Mouse (Mus musculus) liver, postnatal 0 days (tissue): Measurements from ENCODE around the gene Hcfc2. TPM values are rescaled to one million over a fixed set of nuclear protein-coding genes. Genes with fewer than 3 reads are reported as not detected.

Experiments
- ATAC-seq: fragments of 200-750 bp; cut with Nextera tagmentation; 2 replicates; pipeline ENCODE4 v1.8.0; 2017; ENCODE audit warnings: mild to moderate bottlenecking, moderate library complexity
- DNase-seq: peaks from one replicate; pipeline ENCODE4 v3.0.0-alpha.2; 2016
- H3K27ac ChIP-seq: fragments of 300-500 bp; sonication (generic); 2 replicates; pipeline ENCODE4 v1.5.1; 2014; ENCODE audit warnings: antibody characterized with exemption, moderate library complexity, mild to moderate bottlenecking, low read depth
- H3K27me3 ChIP-seq: fragments of 300-500 bp; sonication (generic); 2 replicates; pipeline ENCODE4 v1.6.1; 2014; ENCODE audit warnings: low read length, control low read depth, mixed read lengths; ENCODE audit not compliant: insufficient read depth
- H3K36me3 ChIP-seq: fragments of 300-500 bp; sonication (generic); replicated peaks from 2 replicates; pipeline ENCODE4 v1.6.1; 2014; ENCODE audit warnings: mild to moderate bottlenecking, control low read depth, low read length, moderate library complexity, mixed read lengths; ENCODE audit not compliant: insufficient read depth
- H3K4me1 ChIP-seq: fragments of 300-500 bp; sonication (generic); 2 replicates; pipeline ENCODE4 v1.6.1; 2014; ENCODE audit warnings: antibody characterized with exemption, mild to moderate bottlenecking, control low read depth; ENCODE audit not compliant: insufficient read depth
- H3K4me2 ChIP-seq: fragments of 300-500 bp; sonication (generic); 2 replicates; pipeline ENCODE4 v1.6.1; 2014; ENCODE audit warnings: low read depth, mild to moderate bottlenecking, low read length, moderate library complexity, mixed read lengths
- H3K4me3 ChIP-seq: fragments of 300-500 bp; sonication (generic); 2 replicates; pipeline ENCODE4 v1.5.1; 2014; ENCODE audit warnings: low read depth, low read length
- H3K9ac ChIP-seq: fragments of 300-500 bp; sonication (generic); replicated peaks from 2 replicates; pipeline ENCODE4 v1.6.1; 2014; ENCODE audit warnings: mild to moderate bottlenecking, moderate library complexity
- H3K9me3 ChIP-seq: fragments of 300-500 bp; sonication (generic); 2 replicates; pipeline ENCODE4 v1.6.1; 2016; ENCODE audit warnings: mild to moderate bottlenecking, control low read depth, low read length, mixed read lengths
- CTCF ChIP-seq: sonication (generic); IDR thresholded peaks from 2 replicates; pipeline ENCODE4 v1.5.1; 2016; ENCODE audit warnings: antibody characterized with exemption, low read depth
- EP300 ChIP-seq: IDR thresholded peaks from 2 replicates; pipeline ENCODE4 v1.6.1; 2016; ENCODE audit warnings: antibody characterized with exemption, low read depth, mild to moderate bottlenecking
- WGBS: fragments of 180-500 bp; shearing (Covaris S2); extraction: QIAGEN DNeasy Blood & Tissue Kit; methylation state at CpG from one replicate; pipeline ENCODE4 v1.1.7; 2014; ENCODE audit not compliant: insufficient replicate concordance; 5-methylcytosine and 5-hydroxymethylcytosine counted together
- polyA plus RNA-seq: library from polyadenylated mRNA; unstranded; fragments of >200 nt; fragmentation: Nextera tagmentation; extraction: Ambion mirVana; gene quantifications from 2 replicates; pipeline ENCODE4 v1.2.1, GENCODE M21; 2015

The Hcfc2 gene
- polyA plus RNA-seq, 1 experiment from 2014 or later, result 11.9 TPM

- DNase-seq (no peak), ATAC-seq (peak; percentile 12; the same call in 1 of the 2 replicates)
- 34% methylated on average over 3 of the region's 3 CpGs for whole genome bisulfite sequencing
- Histone ChIP-seq H3K4me3 (no peak overlapping the region), H3K9me3 (no peaks in the 10 kb centered on the region), H3K27me3 (no peaks in the 10 kb centered on the region), H3K9ac (no peak overlapping the region), H3K36me3 (peaks cover 11% of the 10 kb centered on the region; the same call in 1 of the 2 replicates), H3K4me2 (no peak overlapping the region), H3K4me1 (peaks cover 31% of the 10 kb centered on the region), H3K27ac (0 out of 2 replicates have a peak overlapping the region, but pooled peaks have one; percentile 4)
- TF ChIP-seq CTCF, result no peak
- no peak for TF ChIP-seq EP300
Observed at GRCm38 (mm10) chr10:82697305-82697898, 1.4 kb downstream of the Hcfc2 start.

GRCm38 (mm10) chr10:82698712-82699261, 2.8 kb downstream of the Hcfc2 start:
- WGBS, result under 1% methylated on average over 41 of the region's 42 CpGs
- DNase-seq (peak; percentile 93), ATAC-seq (peak; percentile 97)
- Histone ChIP-seq H3K27ac (peak overlapping the region; percentile 74), H3K4me2 (peak overlapping the region; percentile 99), H3K9ac (peak overlapping the region; percentile 79), H3K27me3 (no peaks in the 10 kb centered on the region), H3K4me1 (peaks cover 31% of the 10 kb centered on the region), H3K4me3 (peak overlapping the region; percentile 99), H3K9me3 (no peaks in the 10 kb centered on the region), H3K36me3 (peaks cover 11% of the 10 kb centered on the region; the same call in 1 of the 2 replicates)
- TF ChIP-seq EP300 (no peak), CTCF (no peak; the same call in 1 of the 2 replicates)

GRCm38 (mm10) chr10:82699296-82699941, 3.5 kb downstream of the Hcfc2 start:
- H3K27ac ChIP-seq, result peak overlapping the region; percentile 74
- peak overlapping the region; percentile 79 for H3K9ac ChIP-seq
- peak overlapping the region; percentile 99 for H3K4me3 ChIP-seq
- H3K27me3 ChIP-seq, result no peaks in the 10 kb centered on the region
- peak; percentile 73 for ATAC-seq
- TF ChIP-seq EP300 (no peak), CTCF (no peak)
- peaks cover 15% of the 10 kb centered on the region; the same call in 1 of the 2 replicates for H3K36me3 ChIP-seq
- H3K4me2 ChIP-seq, result peak overlapping the region; percentile 99
- under 1% methylated on average over 56 of the region's 59 CpGs for WGBS
- H3K9me3 ChIP-seq, result no peaks in the 10 kb centered on the region
- peaks cover 31% of the 10 kb centered on the region for H3K4me1 ChIP-seq
- DNase-seq, result peak; percentile 51

GRCm38 (mm10) chr10:82741354-82741753, 45.4 kb downstream of the Hcfc2 start:
- Histone ChIP-seq H3K4me3 (no peak overlapping the region), H3K36me3 (peaks cover 38% of the 10 kb centered on the region), H3K4me2 (no peak overlapping the region), H3K4me1 (no peaks in the 10 kb centered on the region), H3K9ac (no peak overlapping the region), H3K9me3 (no peaks in the 10 kb centered on the region), H3K27me3 (no peaks in the 10 kb centered on the region), H3K27ac (peak overlapping the region; percentile 46)
- no peak for ATAC-seq
- DNase-seq, result no peak
- 77% methylated on average over 8 of the region's 8 CpGs for WGBS
- TF ChIP-seq CTCF (no peak), EP300 (no peak)

- no peak overlapping the region for H3K9ac ChIP-seq
- ATAC-seq, result peak; percentile 43; the same call in 1 of the 2 replicates
- no peak for TF ChIP-seq EP300
- no peak for TF ChIP-seq CTCF
Observed at GRCm38 (mm10) chr10:82741876-82742275, 45.9 kb downstream of the Hcfc2 start.

GRCm38 (mm10) chr10:82742578-82742977, 46.6 kb downstream of the Hcfc2 start:
- H3K36me3 ChIP-seq, result peaks cover 48% of the 10 kb centered on the region
- no peak for DNase-seq
- H3K4me1 ChIP-seq, result no peaks in the 10 kb centered on the region
- no peak overlapping the region for H3K9ac ChIP-seq
- H3K4me2 ChIP-seq, result no peak overlapping the region
- peak; percentile 45; the same call in 1 of the 2 replicates for ATAC-seq
- H3K4me3 ChIP-seq, result no peak overlapping the region
- no peak for TF ChIP-seq CTCF
- no peak for TF ChIP-seq EP300
- H3K9me3 ChIP-seq, result no peaks in the 10 kb centered on the region
- H3K27ac ChIP-seq, result peak overlapping the region; percentile 46; the same call in 1 of the 2 replicates
- H3K27me3 ChIP-seq, result no peaks in the 10 kb centered on the region
- WGBS, result 77% methylated on average over 1 of the region's 1 CpGs

More at GRCm38 (mm10) chr10:82741876-82742275, 45.9 kb downstream of the Hcfc2 start:
- DNase-seq, result no peak
- Histone ChIP-seq H3K27me3 (no peaks in the 10 kb centered on the region), H3K4me2 (no peak overlapping the region), H3K4me1 (no peaks in the 10 kb centered on the region), H3K36me3 (peaks cover 43% of the 10 kb centered on the region), H3K9me3 (no peaks in the 10 kb centered on the region), H3K4me3 (no peak overlapping the region), H3K27ac (peak overlapping the region; percentile 46)
- WGBS, result 70% methylated on average over 4 of the region's 4 CpGs
